Mouse (Mus musculus): Measurements from ENCODE around the gene Ppp4c.
A peak's percentile ranks its signal among the peaks of the same experiment; 100 is the strongest.

Gene Ppp4c

GRCm38 (mm10) chr7:126759672-126760390 is 32.5 kb downstream of the Ppp4c start:
- DNase-seq (ENCODE audit: low read depth in 2 of 2, low spot score in 2 of 2): no peak

GRCm38 (mm10) chr7:126759050-126759671 is 33.1 kb downstream of the Ppp4c start, which contains the start of gene Mapk3:
TSS of gene Mapk3 (plus strand) at chr7:126759601.
- DNase-seq (ENCODE audit: low read depth in 2 of 2, low spot score in 2 of 2): peak; percentile 88 to 90

GRCm38 (mm10) chr7:126758539-126758938 is 33.8 kb downstream of the Ppp4c start:
- DNase-seq (ENCODE audit: low read depth in 2 of 2, low spot score in 2 of 2): no peak

DNA sequence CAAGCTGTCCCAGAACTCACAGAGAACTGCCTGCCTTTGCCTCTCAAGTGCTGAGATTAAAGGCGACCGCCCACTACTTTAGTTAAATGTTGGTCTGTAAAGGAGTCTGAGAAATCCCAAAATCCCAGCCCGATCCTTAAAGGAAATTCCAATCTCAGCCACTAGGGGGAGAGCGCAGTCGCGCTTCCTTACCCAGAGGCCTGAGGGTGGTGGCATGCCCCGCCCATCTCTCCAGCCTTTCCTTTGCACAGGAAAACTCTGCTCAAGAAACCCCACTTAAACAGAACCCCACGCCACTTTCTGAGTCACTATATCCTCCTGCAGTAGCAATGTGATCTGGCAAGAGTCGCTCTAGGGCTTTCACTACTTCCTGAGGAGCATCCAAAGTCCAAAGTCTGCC is 37.4 kb downstream of the Ppp4c start:
- DNase-seq (ENCODE audit: low read depth in 2 of 2, low spot score in 2 of 2): peak; percentile 47 to 62

DNA sequence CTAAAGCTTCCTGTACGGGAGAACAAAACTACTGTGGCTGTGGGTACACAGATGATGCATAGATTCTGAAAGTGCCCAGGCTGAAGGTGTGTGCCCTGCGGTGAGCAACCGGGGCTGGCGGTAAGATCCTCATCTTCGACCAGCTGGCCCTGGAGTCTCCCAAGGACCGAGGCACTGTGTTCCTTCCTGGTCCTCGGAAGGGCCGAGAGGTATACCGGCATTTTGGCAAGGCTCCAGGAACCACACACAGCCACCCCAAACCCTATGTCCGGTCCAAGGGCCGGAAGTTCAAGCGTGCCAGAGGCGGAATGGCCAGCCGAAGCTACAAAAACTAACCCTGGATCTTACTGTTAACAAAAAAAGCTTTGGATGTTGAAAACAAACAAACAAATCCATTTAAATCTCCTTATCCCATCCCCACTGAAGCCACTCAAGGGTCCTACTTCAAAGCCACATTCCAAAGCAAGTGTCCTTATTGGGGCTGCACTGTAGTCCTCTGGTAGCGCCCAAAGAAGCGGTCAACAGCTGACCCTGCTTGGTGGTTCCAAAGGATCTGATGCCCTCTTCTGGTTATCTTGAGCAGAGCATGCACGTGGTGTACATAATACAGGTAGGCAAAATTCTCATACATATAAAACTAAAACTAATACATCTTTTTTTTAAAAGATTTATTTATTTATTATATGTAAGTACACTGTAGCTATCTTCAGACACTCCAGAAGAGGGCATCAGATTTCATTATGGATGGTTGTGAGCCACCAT is 42.5 kb downstream of the Ppp4c start:
- DNase-seq (ENCODE audit: low read depth in 2 of 2, low spot score in 2 of 2): no peak

- DNase-seq (ENCODE audit: low read depth in 2 of 2, low spot score in 2 of 2): no peak
Measured at GRCm38 (mm10) chr7:126748824-126749223, 43.5 kb downstream of the Ppp4c start.

- no peak for DNase-seq (ENCODE audit: low read depth in 2 of 2, low spot score in 2 of 2)
Measured at GRCm38 (mm10) chr7:126746798-126747197, 45.5 kb downstream of the Ppp4c start.

GRCm38 (mm10) chr7:126746066-126746465 is 46.2 kb downstream of the Ppp4c start:
- no peak for DNase-seq (ENCODE audit: low read depth in 2 of 2, low spot score in 2 of 2)

DNA sequence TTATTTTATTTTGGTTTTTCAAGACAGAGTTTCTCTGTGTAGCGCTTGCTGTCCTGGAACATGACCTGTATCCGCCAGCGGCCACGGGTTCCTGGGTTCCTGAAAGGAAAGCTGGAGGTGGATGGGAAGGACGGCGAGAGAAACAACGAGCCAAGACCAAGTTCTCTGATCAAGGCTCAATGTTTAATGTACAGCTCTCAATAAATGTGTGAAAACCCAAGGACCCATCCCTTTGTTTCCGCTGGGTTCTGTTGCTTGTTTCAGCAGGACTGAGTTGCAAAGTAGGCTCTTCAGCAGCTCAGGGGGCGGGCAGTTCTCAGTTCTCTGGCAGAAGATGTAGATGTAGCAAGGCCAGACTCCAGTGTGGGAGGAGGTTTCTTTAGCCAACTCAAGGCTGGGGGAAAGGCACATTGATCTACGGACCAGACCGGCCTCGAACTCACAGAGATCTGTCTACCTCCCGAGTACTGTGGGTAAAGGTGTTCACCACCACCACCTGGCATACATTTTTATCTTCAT is 50.3 kb downstream of the Ppp4c start:
- DNase-seq (ENCODE audit: low read depth in 2 of 2, low spot score in 2 of 2): no peak

DNA sequence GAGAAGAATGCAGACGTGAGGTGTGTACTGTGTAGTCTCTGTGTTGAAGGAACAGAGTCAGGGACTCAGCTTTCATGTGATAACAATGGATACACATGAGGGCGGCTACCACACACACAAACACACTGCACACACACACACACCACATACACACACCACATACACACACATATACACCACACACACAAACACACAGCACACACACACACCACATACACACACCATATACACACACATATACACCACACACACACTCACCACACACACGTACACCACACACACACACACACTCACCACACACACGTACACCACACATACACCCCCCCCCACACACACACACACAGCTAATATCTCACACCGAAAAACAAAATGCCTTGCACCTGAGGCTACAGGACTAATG is 50.8 kb downstream of the Ppp4c start:
- DNase-seq (ENCODE audit: low read depth in 2 of 2, low spot score in 2 of 2): no peak

DNA sequence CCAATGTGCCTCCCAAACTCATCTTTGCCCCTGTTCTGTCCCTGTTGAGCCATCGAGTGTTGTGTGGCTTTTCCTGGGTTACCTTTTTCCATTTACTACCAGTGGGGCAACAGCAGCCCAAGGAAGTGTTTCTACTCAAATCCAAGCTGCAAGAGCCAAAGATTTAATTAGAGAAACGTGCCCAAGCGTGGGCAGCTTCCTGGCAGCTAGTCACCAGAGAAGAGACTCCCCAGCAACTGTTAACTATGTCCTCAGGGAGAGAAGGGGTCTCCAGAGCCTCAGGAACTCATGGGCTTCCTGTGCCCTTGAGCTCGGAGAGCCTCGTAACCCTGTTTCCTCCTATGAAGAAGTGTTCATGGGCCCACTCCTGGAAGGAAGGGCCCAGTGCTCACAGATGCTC is 51.3 kb downstream of the Ppp4c start:
- DNase-seq (ENCODE audit: low read depth in 2 of 2, low spot score in 2 of 2): no peak

DNA sequence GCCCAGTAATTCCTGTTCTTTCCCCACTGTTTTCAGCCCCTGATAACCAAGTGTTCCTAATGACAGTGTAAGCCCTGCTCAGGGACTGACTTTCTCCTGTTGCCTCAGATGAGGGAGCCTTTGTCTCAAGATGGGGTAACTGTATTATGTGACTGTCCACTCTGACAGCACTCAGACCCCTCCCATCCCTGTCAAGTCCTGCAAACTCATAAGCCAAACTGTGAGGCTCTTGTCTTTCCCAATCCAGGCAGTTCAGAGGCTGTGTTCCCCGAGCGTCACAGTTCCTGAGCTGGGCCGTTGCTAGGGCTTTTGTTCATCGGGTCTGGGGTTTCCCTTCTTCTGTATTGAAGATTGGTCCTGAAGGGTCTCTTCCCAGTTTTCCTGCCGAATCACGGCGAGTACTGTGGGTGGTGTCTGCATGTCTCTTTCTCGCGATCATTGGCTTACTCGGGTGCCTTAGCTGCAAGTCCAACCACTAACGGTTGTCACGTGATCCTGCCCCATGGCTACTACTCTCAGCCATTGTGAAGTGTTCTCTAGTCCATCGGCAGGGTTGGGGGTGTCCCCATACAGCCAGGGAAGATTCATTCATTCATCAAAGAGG is 52.1 kb downstream of the Ppp4c start:
- DNase-seq (ENCODE audit: low read depth in 2 of 2, low spot score in 2 of 2): no peak

DNA sequence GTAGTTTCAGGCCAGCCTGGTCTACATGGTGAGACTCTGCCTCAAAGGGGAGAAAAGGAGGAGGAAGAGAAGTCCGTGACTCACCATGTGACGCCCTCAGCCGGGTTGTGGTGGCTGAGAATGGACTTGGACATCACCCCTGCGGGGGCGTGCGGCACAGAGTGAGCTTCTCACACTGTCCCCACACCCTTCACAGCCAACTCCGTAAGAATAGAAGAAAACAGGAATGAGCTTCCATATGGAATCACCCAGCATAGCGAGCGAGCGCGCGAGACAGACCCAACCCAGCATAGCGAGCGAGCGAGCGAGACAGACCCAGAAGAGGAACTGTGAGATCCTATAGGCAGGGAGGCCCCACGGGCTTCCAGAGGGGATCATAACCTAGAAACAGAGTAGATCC is 52.7 kb downstream of the Ppp4c start:
- no peak for DNase-seq (ENCODE audit: low read depth in 2 of 2, low spot score in 2 of 2)

- DNase-seq (ENCODE audit: low read depth in 2 of 2, low spot score in 2 of 2): no peak
Measured at GRCm38 (mm10) chr7:126736122-126736521, 56.2 kb downstream of the Ppp4c start.
